Mouse (Mus musculus): ENCODE results near the gene Mapt.

Gene Mapt

DNA sequence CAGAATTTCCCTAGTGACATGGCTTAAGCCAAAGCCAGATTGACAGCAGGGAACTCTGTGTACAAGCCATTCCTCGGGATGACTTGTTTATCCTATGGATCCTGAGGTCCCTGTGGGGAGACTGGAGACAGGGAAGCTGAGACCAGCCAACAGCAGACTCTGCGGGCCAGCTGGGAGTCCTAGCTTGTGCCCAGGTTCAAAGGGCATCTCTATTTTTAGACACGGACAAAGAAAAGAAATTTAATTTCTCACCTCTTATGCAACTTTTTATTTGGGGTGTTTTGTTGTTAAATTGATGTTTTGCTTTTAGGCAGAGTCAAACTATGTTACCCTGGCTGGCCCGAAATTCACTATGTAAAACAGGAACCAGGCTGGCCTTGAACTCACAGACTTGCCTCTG is 39.7 kb downstream of the Mapt start:
- in situ Hi-C loops (cut with MboI), result no loop called here

GRCm38 (mm10) chr11:104271876-104272275 is 40.7 kb downstream of the Mapt start:
- in situ Hi-C loops (cut with MboI), result no loop called here

GRCm38 (mm10) chr11:104272352-104272751 is 41.2 kb downstream of the Mapt start:
- in situ Hi-C loops (cut with MboI), result no loop called here

GRCm38 (mm10) chr11:104275765-104276164 is 44.6 kb downstream of the Mapt start:
- in situ Hi-C loops (cut with MboI), result no loop called here

DNA sequence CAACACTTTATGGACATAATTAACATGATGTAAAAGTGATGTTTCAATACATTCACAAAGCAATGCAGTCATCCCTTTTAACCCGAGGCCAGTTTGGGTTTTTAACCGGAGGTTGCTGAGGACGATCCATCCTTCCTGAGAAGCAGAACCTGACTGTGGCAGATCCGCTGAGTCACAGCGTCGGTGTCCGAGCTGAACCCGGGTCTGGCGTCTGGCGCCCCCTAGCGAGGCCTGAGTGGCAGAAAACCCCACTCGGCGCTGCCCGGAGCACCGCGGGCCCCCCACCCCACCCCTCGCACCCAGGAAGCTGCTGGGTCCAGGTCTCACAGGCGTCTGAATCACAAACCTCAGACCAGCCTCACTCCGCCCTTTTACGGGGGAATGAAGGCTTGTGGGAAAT is 47.0 kb downstream of the Mapt start:
- in situ Hi-C loops (cut with MboI), result no loop called here

- in situ Hi-C loops (cut with MboI), result no loop called here
These were observed 47.9 kb downstream of the Mapt start for GRCm38 (mm10) chr11:104279049-104279448.

GRCm38 (mm10) chr11:104279538-104279937 is 48.3 kb downstream of the Mapt start:
- in situ Hi-C loops (cut with MboI), result no loop called here

GRCm38 (mm10) chr11:104281501-104281900 is 50.3 kb downstream of the Mapt start:
- in situ Hi-C loops (cut with MboI), result no loop called here

DNA sequence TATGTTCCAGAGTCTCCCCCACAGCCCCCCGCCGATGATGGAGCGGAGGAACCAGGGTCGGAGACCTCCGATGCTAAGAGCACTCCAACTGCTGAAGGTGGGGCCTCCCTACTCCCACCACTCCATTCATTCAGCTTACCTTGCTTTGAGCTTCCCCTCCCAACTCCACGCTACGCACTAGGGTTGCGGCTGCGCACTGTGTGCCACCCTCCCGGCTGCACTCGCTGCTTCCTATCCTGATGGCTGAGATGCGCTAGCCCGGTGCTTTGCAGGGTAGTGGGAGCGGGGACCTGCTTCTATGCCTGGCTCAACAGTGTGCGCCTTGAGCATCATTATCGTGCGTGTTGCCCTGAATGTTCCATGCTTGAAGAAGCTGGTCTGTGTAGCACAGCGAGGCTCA is 55.9 kb downstream of the Mapt start:
- in situ Hi-C loops (cut with MboI), result no loop called here

GRCm38 (mm10) chr11:104288835-104289198 is 57.6 kb downstream of the Mapt start:
- in situ Hi-C loops (cut with MboI), result no loop called here

GRCm38 (mm10) chr11:104289199-104290031 is 58.2 kb downstream of the Mapt start:
- in situ Hi-C loops (cut with MboI), result no loop called here

DNA sequence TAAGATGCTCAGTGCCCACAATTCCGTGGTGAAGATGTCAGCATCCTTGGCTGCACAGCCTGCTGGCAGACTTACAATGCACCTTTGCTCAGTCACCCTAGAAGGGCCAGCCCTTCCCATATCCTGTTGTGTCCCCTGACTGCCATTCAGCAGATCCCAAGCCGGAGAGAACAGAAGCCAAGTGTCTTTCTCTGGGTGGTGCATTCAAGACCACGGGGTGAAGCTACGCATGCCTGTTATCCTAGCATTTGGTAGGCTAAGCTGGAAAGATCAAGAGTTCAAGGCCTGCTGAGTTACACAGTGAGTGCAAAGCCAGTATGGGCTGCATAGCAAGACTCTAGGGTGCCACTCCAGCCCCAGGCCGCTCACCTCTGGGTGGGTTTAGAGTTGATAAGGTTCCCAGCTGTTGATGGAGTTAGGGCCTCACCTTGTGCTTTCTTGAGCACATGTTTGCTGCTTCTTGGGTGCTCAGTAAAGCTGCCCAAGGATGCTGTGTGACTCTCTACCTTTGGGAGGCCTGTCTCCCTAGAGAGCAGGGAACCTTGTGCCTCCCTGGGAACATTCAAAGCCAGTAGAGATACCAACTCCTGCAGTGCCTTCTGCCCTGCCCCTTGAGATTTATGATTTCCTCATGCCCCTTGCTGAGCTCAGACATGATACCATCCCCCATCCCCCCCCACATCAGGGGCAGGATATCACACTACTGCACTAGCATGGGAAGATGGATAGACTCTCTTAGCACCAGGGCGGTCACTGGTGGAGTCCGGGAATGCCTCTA is 61.4 kb downstream of the Mapt start:
- in situ Hi-C loops (cut with MboI), result no loop called here

DNA sequence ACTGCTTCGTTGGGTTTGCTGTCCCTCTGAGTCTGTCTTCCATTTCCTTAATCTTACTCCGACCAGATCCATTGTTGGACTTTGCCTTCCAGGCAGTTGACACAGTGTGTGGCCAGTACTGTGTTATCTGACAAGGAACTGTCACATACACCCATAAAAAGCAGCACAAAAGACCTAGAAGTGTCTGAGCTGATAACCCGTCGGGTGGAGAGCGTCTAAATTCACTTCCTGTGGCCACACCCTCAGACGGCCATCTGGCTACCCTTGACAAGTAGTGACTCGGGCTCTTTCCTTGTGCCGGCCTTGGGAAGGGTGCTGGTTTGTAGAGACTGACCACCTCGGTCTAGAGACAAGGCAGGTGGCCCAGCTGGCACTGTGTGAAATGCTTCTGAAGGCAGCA is 62.1 kb downstream of the Mapt start:
- in situ Hi-C loops (cut with MboI), result no loop called here

- in situ Hi-C loops (cut with MboI), result no loop called here
These were observed 64.0 kb downstream of the Mapt start for GRCm38 (mm10) chr11:104295145-104295544.

- in situ Hi-C loops (cut with MboI), result no loop called here
These were observed 64.5 kb downstream of the Mapt start for GRCm38 (mm10) chr11:104295656-104296055.

DNA sequence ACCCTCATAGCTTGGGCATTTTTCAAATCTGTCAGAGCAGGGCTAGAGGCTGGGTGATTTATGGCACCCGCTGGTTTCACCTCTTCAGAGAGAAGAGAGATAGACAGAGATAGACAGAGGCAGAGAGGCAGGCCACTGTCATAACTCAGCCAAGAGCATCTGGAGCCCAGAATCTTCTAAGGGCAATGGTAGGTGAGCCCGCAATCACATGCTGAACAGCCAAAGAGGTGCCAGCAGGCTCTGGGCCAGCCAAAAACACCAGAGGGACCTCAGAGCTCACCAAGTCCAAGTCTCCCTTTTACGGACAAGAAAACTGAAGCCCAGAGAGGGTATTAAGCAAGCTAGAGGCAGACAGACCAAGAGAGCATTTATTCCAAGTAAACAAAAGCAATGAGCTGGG is 66.5 kb downstream of the Mapt start:
- in situ Hi-C loops (cut with MboI), result no loop called here

DNA sequence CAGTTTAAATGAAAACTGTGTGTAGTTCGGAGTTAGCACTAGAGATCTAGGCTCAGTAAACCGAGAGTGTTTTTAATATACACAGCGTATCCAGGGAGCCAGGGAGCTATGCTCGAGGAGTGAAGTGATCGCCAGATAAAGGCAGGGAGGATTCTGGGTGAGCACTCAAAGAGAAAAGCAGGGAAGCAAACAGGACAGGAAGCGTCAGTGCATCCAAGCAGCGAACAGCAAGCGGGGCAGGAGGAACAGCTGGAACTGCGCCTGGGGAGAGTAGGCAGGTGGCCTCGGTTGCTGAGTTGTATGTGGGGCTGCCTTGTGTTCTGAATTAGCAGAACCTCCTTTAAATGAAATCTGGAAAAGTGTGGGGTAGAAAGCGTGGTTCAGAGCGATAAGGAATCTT is 71.4 kb downstream of the Mapt start:
- in situ Hi-C loops (cut with MboI), result no loop called here

DNA sequence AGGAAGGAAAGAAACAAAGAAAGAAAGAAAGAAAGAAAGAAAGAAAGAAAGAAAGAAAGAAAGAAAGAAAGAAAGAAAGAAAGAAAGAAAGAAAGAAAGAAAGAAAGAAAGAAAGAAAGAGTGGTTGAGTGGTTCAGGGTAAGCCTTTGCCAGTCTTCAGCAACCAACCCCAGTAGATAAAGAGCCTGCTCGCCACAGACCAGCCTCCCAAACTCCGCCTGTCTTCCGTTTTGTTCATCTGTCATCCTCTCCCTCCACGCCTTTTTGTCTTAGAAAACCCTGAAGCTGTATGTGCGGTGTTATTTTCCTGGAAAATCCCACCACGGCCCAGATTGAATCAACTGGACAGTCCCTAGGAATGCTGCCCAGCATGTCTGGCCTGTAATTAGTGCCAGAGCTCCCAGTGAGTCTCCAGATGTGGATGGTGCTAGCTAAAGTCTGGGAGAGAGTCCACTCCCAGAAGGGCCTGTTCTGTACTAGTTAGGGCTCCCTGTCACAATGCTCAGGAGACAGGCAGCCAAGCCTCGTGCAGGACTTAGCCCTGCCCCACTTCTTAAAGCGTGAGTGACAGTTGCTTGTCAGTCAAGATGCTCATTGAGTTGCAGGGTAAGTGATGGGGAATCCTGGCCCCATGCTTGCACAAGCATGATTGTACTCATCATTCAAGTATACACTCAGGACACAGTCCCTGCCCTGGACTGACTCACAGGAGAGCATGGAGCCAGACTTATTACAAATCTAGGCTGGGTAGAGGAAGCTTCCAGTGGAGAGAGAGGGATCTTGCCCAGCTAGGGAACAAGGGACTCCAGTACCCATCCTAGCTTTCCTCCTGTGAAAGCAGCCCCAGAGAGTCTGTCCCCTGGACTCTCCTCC is 72.1 kb downstream of the Mapt start:
- in situ Hi-C loops (cut with MboI), result no loop called here

- in situ Hi-C loops (cut with MboI), result no loop called here
These were observed 74.5 kb downstream of the Mapt start for GRCm38 (mm10) chr11:104305711-104306110.

DNA sequence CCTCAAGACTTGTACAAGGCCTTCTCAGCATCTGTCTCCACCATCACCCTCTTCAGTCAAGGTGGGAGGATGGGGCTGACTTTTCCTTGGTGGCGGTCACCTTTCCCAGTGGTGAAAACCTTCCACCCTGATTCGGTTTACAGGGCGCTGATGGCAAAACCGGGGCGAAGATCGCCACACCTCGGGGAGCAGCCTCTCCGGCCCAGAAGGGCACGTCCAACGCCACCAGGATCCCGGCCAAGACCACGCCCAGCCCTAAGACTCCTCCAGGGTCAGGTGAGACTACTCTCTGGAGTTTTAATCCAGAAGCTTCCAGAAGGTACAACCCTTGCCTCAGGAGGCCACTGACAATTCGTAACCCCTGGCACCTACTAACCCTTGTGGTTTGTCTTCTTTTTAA is 75.3 kb downstream of the Mapt start:
- in situ Hi-C loops (cut with MboI), result no loop called here

GRCm38 (mm10) chr11:104307136-104307535 is 75.9 kb downstream of the Mapt start:
- in situ Hi-C loops (cut with MboI), result no loop called here

Measured in mature B cell (primary cell).